Mouse (Mus musculus) kidney, adult 2 months (tissue): ENCODE measurements around the gene Celf2.

Source experiments
- CTCF ChIP-seq: fragments of 200-500 bp; conservative IDR thresholded peaks from 2 replicates; pipeline ENCODE4 v1.5.1; 2011; ENCODE audit warnings: low read depth, mild to moderate bottlenecking, control low read depth, low read length, moderate library complexity, mixed read lengths; ENCODE audit not compliant: insufficient read depth, insufficient read length
- POLR2A ChIP-seq: fragments of 200-500 bp; IDR thresholded peaks from one replicate; pipeline ENCODE4 v1.6.1; 2011; ENCODE audit warnings: low read depth, low read length, control low read depth

GRCm38 (mm10) chr2:7400530-7400929, 108.8 kb downstream of the Celf2 start:
- no peak for TF ChIP-seq CTCF
- TF ChIP-seq POLR2A: no peak
